Mouse (Mus musculus): ENCODE results near the gene Muc4. TPM values are rescaled to one million over a fixed set of nuclear protein-coding genes. Genes with fewer than 3 reads are reported as not detected.

The Muc4 gene
- total and polyA plus RNA-seq, 2 experiments from 2014 or later = 0.23 TPM; not detected in 1

DNA sequence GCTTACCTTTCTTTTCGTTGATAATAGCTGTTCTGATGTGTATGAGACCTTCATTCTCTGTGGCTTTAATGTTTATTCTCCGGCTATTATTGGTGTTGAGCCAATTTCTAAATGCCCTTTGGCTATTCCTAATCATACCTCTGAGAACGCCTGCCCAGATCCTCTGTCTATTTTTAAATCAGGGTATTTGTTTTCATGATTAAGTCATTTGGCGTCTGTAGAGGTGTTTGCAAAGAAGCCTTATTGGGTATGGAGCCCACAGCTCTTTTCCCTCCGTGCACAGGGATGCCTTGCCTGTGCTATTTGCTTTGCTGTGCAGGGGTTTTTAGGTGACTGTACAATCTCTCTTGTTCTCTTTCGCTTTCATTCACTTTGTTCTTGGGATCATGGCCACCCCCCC is 22.1 kb upstream of the Muc4 start:
- peak; percentile 50 for DNase-seq (ENCODE audit: low spot score)

DNA sequence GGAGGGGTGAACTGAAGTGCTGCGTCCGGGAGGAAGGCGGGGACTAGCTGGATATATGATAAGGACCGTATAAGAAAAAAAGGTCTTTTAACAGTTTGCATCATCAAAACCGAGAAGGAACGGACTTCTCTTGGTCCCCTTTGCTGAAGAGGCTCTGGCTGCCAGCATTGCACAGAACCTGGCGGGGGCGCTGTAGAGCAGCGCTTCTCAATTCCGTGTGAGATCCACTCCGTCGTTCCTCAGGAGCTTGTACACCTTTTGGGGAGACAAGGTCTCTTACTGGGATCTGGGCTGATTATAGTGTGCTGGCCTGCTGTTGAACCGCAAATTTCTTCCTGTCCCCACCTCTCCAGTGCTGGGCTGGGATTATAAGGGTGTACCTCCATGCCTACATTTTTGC is 20.3 kb upstream of the Muc4 start:
- ATAC-seq (ENCODE audit: insufficient read depth, low read depth) (no peak), DNase-seq (ENCODE audit: low spot score) (peak; percentile 43)
- H3K9ac ChIP-seq (replicated peaks; ENCODE audit: low read depth, low read length) = no peak overlapping the region
- H3K27me3 ChIP-seq (ENCODE audit: control insufficient read depth, insufficient read depth, low read length) = no peaks in the 10 kb centered on the region
- no peak for TF ChIP-seq EP300 (IDR thresholded peaks at IDR 0.05; ENCODE audit: low read depth)
- TF ChIP-seq CTCF (IDR thresholded peaks at IDR 0.05; ENCODE audit: low read depth) = peak; percentile 54
- H3K4me1 ChIP-seq (ENCODE audit: control insufficient read depth, insufficient read depth) = peaks cover 18% of the 10 kb centered on the region
- H3K9me3 ChIP-seq (replicated peaks; ENCODE audit: control insufficient read depth, low read length) = no peaks in the 10 kb centered on the region
- H3K4me2 ChIP-seq (ENCODE audit: low read depth, low read length) = peak overlapping the region; percentile 29; the same call in 1 of the 2 replicates
- H3K27ac ChIP-seq (ENCODE audit: low read depth) = no peak overlapping the region
- WGBS = 19% methylated on average over 13 of the region's 13 CpGs
- H3K4me3 ChIP-seq (ENCODE audit: low read depth, low read length) = no peak overlapping the region
- no peaks in the 10 kb centered on the region for H3K36me3 ChIP-seq (replicated peaks; ENCODE audit: control insufficient read depth, insufficient read depth, low read length)

More for the DNA sequence above, 22.1 kb upstream of the Muc4 start:
- no peak for ATAC-seq (ENCODE audit: insufficient read depth, low read depth)
- no peak overlapping the region for H3K4me3 ChIP-seq (ENCODE audit: low read depth, low read length)
- TF ChIP-seq EP300 (IDR thresholded peaks at IDR 0.05; ENCODE audit: low read depth) (no peak), CTCF (IDR thresholded peaks at IDR 0.05; ENCODE audit: low read depth) (no peak)
- WGBS = 37% methylated on average over 6 of the region's 6 CpGs
- H3K9ac ChIP-seq (replicated peaks; ENCODE audit: low read depth, low read length) = no peak overlapping the region
- H3K27ac ChIP-seq (ENCODE audit: low read depth) = peak overlapping the region; percentile 78
- H3K9me3 ChIP-seq (replicated peaks; ENCODE audit: control insufficient read depth, low read length) = no peaks in the 10 kb centered on the region
- H3K36me3 ChIP-seq (replicated peaks; ENCODE audit: control insufficient read depth, insufficient read depth, low read length) = no peaks in the 10 kb centered on the region
- no peaks in the 10 kb centered on the region for H3K27me3 ChIP-seq (ENCODE audit: control insufficient read depth, insufficient read depth, low read length)
- H3K4me1 ChIP-seq (ENCODE audit: control insufficient read depth, insufficient read depth) = peaks cover 18% of the 10 kb centered on the region
- peak overlapping the region; percentile 17; the same call in 1 of the 2 replicates for H3K4me2 ChIP-seq (ENCODE audit: low read depth, low read length)

DNA sequence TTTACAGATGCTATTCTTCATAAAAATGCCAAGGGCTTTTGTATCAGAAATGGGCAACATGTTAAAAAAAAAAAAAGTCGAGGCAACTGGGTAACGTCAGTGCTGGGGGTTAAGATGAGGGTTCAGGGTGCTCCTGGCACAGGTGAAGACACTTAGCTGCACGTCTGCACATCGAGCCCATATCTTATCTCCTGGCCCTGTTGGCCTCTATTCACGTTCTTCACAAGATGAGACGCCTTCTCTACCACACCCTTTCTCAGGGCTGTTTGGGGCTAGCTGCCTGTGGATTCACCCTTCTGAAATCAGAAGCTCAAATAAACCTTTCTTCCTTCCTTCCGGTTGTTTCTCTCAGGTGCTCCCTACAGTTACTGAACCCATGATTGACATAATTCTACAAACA is 12.5 kb upstream of the Muc4 start:
- no peak for DNase-seq (ENCODE audit: low spot score)
- TF ChIP-seq CTCF (IDR thresholded peaks at IDR 0.05; ENCODE audit: low read depth) (no peak), EP300 (IDR thresholded peaks at IDR 0.05; ENCODE audit: low read depth) (no peak)
- no peak overlapping the region for H3K9ac ChIP-seq (replicated peaks; ENCODE audit: low read depth, low read length)
- H3K4me1 ChIP-seq (ENCODE audit: control insufficient read depth, insufficient read depth) = no peaks in the 10 kb centered on the region
- ATAC-seq (ENCODE audit: insufficient read depth, low read depth) = no peak
- no peak overlapping the region for H3K4me3 ChIP-seq (ENCODE audit: low read depth, low read length)
- no peak overlapping the region for H3K27ac ChIP-seq (ENCODE audit: low read depth)
- H3K27me3 ChIP-seq (ENCODE audit: control insufficient read depth, insufficient read depth, low read length) = no peaks in the 10 kb centered on the region
- H3K9me3 ChIP-seq (replicated peaks; ENCODE audit: control insufficient read depth, low read length) = no peaks in the 10 kb centered on the region
- WGBS = 28% methylated on average over 7 of the region's 7 CpGs
- no peaks in the 10 kb centered on the region for H3K36me3 ChIP-seq (replicated peaks; ENCODE audit: control insufficient read depth, insufficient read depth, low read length)
- no peak overlapping the region for H3K4me2 ChIP-seq (ENCODE audit: low read depth, low read length)

DNA sequence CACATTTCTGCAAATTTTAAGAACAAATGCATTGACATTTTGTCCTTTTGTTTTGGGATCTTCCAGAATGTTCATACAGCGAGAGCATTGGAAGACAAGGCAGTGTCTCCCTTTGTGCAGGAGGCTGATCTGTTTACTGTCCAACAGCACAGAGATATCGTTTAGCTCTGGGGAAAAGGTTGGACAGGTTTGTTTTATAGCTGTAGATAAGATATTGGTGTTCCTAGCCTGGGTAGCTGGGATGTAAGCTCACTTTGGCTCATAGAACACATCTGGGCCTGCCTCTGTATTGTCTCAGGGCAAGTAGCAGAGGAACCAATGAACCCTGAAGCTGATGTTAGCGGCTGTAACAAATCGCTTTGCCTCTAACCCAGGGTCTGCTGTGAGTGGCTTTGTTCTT is 11.9 kb upstream of the Muc4 start:
- 73% methylated on average over 4 of the region's 4 CpGs for WGBS
- no peak for DNase-seq (ENCODE audit: low spot score)
- Histone ChIP-seq H3K4me3 (ENCODE audit: low read depth, low read length) (no peak overlapping the region), H3K9me3 (replicated peaks; ENCODE audit: control insufficient read depth, low read length) (no peaks in the 10 kb centered on the region), H3K36me3 (replicated peaks; ENCODE audit: control insufficient read depth, insufficient read depth, low read length) (no peaks in the 10 kb centered on the region), H3K27ac (ENCODE audit: low read depth) (no peak overlapping the region), H3K4me1 (ENCODE audit: control insufficient read depth, insufficient read depth) (no peaks in the 10 kb centered on the region), H3K4me2 (ENCODE audit: low read depth, low read length) (no peak overlapping the region), H3K27me3 (ENCODE audit: control insufficient read depth, insufficient read depth, low read length) (no peaks in the 10 kb centered on the region), H3K9ac (replicated peaks; ENCODE audit: low read depth, low read length) (no peak overlapping the region)
- no peak for ATAC-seq (ENCODE audit: insufficient read depth, low read depth)
- no peak for TF ChIP-seq EP300 (IDR thresholded peaks at IDR 0.05; ENCODE audit: low read depth)
- no peak for TF ChIP-seq CTCF (IDR thresholded peaks at IDR 0.05; ENCODE audit: low read depth)

DNA sequence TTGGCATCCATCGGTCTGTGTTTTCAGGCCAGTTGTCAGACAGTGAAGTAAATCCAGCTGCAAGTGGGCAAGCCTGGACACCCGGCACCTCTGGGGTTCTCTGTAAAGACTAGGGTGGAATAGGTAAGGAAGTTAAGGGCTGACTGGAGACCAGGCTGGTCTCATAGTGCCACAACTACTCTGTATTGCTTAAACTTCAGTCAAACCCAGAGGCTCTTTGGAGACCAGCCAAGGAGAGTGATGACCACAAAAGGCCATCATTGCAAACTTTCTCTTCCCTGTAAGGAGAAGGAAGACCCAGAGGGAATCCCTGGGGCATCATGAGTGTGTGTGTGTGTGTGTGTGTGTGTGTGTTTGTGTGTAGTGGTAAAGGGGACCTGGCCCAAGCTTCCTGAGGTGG is 11.4 kb upstream of the Muc4 start:
- DNase-seq (ENCODE audit: low spot score) (no peak), ATAC-seq (ENCODE audit: insufficient read depth, low read depth) (no peak)
- WGBS = 89% methylated on average over 2 of the region's 2 CpGs
- no peak overlapping the region for H3K4me3 ChIP-seq (ENCODE audit: low read depth, low read length)
- H3K9me3 ChIP-seq (replicated peaks; ENCODE audit: control insufficient read depth, low read length) = no peaks in the 10 kb centered on the region
- no peak overlapping the region for H3K9ac ChIP-seq (replicated peaks; ENCODE audit: low read depth, low read length)
- no peaks in the 10 kb centered on the region for H3K4me1 ChIP-seq (ENCODE audit: control insufficient read depth, insufficient read depth)
- H3K27me3 ChIP-seq (ENCODE audit: control insufficient read depth, insufficient read depth, low read length) = no peaks in the 10 kb centered on the region
- H3K36me3 ChIP-seq (replicated peaks; ENCODE audit: control insufficient read depth, insufficient read depth, low read length) = no peaks in the 10 kb centered on the region
- H3K4me2 ChIP-seq (ENCODE audit: low read depth, low read length) = no peak overlapping the region
- H3K27ac ChIP-seq (ENCODE audit: low read depth) = no peak overlapping the region
- TF ChIP-seq EP300 (IDR thresholded peaks at IDR 0.05; ENCODE audit: low read depth) (no peak), CTCF (IDR thresholded peaks at IDR 0.05; ENCODE audit: low read depth) (no peak)

DNA sequence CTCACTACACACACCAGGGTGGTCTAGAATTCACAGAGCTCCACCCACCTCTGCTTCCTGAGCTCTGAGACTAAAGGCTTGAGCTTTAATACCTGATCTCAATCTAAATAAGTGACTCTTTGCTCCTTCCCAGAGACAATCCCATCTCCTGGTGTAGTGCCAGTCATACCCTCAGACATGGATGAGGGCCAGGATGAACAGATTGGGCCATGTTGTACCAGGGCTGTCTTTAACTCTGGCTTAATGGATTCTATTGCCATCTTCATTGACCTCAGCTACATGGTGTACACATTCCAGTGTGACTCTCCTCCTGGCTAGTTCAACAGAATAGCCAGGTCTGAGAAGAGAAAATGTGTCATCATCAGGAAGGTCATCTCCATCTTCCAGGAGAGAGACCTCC is 9.2 kb upstream of the Muc4 start:
- Histone ChIP-seq H3K4me2 (ENCODE audit: low read depth, low read length) (no peak overlapping the region), H3K4me3 (ENCODE audit: low read depth, low read length) (no peak overlapping the region)

More for the DNA sequence above, 9.2 kb upstream of the Muc4 start:
- TF ChIP-seq EP300 (IDR thresholded peaks at IDR 0.05; ENCODE audit: low read depth) = no peak
- TF ChIP-seq CTCF (IDR thresholded peaks at IDR 0.05; ENCODE audit: low read depth) = no peak
- H3K4me1 ChIP-seq (ENCODE audit: control insufficient read depth, insufficient read depth) = no peaks in the 10 kb centered on the region
- DNase-seq (ENCODE audit: low spot score) (no peak), ATAC-seq (ENCODE audit: insufficient read depth, low read depth) (no peak)
- H3K27me3 ChIP-seq (ENCODE audit: control insufficient read depth, insufficient read depth, low read length) = no peaks in the 10 kb centered on the region
- H3K27ac ChIP-seq (ENCODE audit: low read depth) = no peak overlapping the region
- H3K9ac ChIP-seq (replicated peaks; ENCODE audit: low read depth, low read length) = no peak overlapping the region
- H3K9me3 ChIP-seq (replicated peaks; ENCODE audit: control insufficient read depth, low read length) = no peaks in the 10 kb centered on the region
- H3K36me3 ChIP-seq (replicated peaks; ENCODE audit: control insufficient read depth, insufficient read depth, low read length) = no peaks in the 10 kb centered on the region

All from heart, postnatal 0 days (tissue).